Mouse (Mus musculus) olfactory bulb, adult 2 months (tissue): Measurements from ENCODE around the gene Nceh1. TPM values are rescaled to one million over a fixed set of nuclear protein-coding genes. Genes with fewer than 3 reads are reported as not detected.

Experiments used
- H3K27ac ChIP-seq: fragments of 200-500 bp; 2 replicates; pipeline ENCODE4 v1.5.1; 2012; ENCODE audit warnings: low read depth, low read length; ENCODE audit not compliant: insufficient read depth
- H3K4me1 ChIP-seq: fragments of 200-500 bp; 2 replicates; pipeline ENCODE4 v1.6.1; 2012; ENCODE audit warnings: low read length; ENCODE audit not compliant: control insufficient read depth, insufficient read depth
- H3K4me3 ChIP-seq: fragments of 200-500 bp; 2 replicates; pipeline ENCODE4 v1.5.1; 2012; ENCODE audit warnings: mild to moderate bottlenecking, low read depth, low read length, moderate library complexity; ENCODE audit not compliant: insufficient read depth
- CTCF ChIP-seq: fragments of 200-500 bp; IDR thresholded peaks from 2 replicates; pipeline ENCODE4 v1.5.1; 2012; ENCODE audit warnings: low read depth, mild to moderate bottlenecking, low read length, moderate library complexity; ENCODE audit not compliant: insufficient read depth
- POLR2A ChIP-seq: fragments of 200-500 bp; IDR thresholded peaks from 2 replicates; pipeline ENCODE4 v1.6.1; 2012; ENCODE audit warnings: mild to moderate bottlenecking, low read depth, low read length, moderate library complexity; ENCODE audit not compliant: insufficient read depth
- WGBS: fragments of 180-500 bp; shearing (Covaris S2); methylation state at CpG from one replicate; pipeline ENCODE4 v1.1.7; 2018; 5-methylcytosine and 5-hydroxymethylcytosine counted together
- polyA plus RNA-seq: library from polyadenylated mRNA; stranded (reverse); fragments of >200 nt; gene quantifications from 2 replicates; pipeline ENCODE4 v1.2.4, GENCODE M21; 2012; ENCODE audit warnings: low replicate concordance; ENCODE audit not compliant: missing spikeins, insufficient read depth, insufficient read length

Gene Nceh1
- polyA plus RNA-seq, 1 experiment = not detected

DNA sequence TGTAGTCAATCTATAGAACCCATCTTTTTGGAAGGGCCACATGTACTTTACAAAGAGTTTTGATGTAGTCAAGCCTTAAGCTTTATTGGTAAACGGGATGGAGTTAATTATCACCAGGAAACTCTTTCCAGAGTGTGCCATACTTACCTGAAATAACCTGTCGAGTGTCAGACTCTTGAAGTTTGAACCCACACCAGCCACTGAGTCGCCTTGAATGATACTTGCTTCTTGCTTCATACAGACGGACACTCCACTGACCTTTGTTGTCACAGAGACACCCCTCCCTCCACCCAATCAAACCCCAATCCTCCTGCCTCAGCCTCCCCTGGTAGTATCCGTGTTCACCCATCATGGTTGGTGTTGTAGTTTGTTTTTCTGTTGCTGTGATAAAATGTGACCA lies 55.8 kb downstream of the Nceh1 start:
- H3K4me1 ChIP-seq = no peaks in the 10 kb centered on the region
- no peak overlapping the region for H3K27ac ChIP-seq
- WGBS = 91% methylated on average over 5 of the region's 5 CpGs
- no peak overlapping the region for H3K4me3 ChIP-seq
- TF ChIP-seq CTCF (no peak), POLR2A (no peak)

DNA sequence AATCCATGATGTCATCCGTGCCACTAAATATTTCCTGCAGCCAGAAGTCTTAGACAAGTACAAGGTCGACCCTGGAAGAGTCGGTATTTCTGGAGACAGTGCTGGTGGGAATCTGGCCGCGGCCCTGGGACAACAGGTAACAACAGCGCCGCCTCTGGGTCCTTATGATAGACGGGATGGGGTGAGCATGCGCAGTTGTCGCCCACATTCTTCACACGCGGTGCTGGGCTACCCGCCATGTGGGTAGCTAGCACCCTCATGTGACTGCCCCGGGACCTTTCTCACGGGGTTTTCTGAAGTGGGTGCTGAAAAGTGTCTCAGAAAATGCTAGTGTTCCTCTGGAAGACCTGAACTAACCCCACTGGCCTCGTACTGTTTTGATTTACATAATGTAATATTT lies 56.8 kb downstream of the Nceh1 start:
- Histone ChIP-seq H3K4me1 (no peaks in the 10 kb centered on the region), H3K4me3 (no peak overlapping the region), H3K27ac (no peak overlapping the region)
- WGBS = 93% methylated on average over 16 of the region's 16 CpGs
- no peak for TF ChIP-seq POLR2A
- TF ChIP-seq CTCF = no peak

DNA sequence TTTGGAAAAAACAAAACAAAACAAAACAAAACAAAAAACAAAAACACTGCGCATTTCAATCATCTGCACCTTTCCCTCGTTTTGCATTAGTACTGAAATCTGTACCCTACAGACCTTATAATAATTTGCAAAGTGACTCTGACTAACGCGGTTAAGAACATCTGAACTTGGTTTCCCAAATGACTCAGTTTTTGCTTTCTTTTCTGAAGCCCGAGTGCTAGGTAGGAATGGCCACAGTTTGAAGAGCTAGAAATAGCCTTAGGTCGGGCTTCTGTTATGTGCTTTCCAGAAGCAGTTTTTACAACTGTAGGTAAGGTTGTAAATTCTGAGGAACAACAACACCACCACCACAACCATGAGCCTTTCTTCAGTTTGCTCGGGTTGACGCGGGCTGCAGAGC lies 59.1 kb downstream of the Nceh1 start:
- TF ChIP-seq POLR2A (no peak), CTCF (no peak)
- no peak overlapping the region for H3K27ac ChIP-seq
- 91% methylated on average over 9 of the region's 9 CpGs for WGBS
- H3K4me3 ChIP-seq = no peak overlapping the region
- H3K4me1 ChIP-seq = no peaks in the 10 kb centered on the region

DNA sequence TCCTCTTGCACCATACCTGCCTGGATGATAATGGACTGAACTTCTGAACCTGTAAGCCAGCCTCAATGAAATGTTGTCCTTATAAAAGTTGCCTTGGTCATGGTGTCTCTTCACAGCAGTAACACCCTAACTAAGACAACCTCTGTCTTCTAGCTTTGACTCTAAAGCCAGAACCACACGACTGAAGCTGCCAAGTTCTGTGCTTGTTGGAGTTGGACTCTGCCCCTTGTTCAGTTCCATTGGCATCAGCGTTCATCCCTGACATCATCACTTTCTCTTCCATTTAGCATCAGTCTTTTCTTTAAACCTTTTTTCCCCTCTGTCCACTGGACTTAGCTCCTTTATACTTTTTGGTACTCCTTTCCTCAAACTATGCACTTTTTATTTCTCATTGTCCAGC lies 63.4 kb downstream of the Nceh1 start:
- WGBS = 81% methylated on average over 2 of the region's 2 CpGs
- H3K4me1 ChIP-seq = no peaks in the 10 kb centered on the region
- no peak overlapping the region for H3K4me3 ChIP-seq
- no peak overlapping the region for H3K27ac ChIP-seq
- TF ChIP-seq POLR2A (no peak), CTCF (no peak)

DNA sequence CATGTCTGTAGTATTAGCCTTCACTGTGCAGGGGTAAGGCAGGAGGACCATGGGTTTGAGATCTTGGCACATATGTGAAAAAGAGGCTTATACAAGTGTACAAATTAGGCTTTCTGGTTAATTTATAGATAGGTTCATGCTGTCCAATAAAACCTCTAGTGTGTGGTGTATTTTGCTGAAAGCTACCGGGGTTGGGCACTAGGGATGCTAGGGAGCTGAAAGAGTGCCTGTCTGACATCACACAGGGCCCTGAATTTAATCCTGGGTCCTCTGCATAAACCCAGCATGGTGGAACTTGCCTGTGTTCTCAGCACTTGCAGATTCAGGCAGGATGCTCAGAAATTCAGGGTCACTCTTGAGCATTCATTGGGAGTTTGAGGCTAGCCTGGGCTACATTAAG lies 65.0 kb downstream of the Nceh1 start:
- Histone ChIP-seq H3K4me1 (no peaks in the 10 kb centered on the region), H3K4me3 (no peak overlapping the region), H3K27ac (no peak overlapping the region)
- TF ChIP-seq POLR2A = no peak
- no peak for TF ChIP-seq CTCF
- 65% methylated on average over 1 of the region's 1 CpGs for WGBS

DNA sequence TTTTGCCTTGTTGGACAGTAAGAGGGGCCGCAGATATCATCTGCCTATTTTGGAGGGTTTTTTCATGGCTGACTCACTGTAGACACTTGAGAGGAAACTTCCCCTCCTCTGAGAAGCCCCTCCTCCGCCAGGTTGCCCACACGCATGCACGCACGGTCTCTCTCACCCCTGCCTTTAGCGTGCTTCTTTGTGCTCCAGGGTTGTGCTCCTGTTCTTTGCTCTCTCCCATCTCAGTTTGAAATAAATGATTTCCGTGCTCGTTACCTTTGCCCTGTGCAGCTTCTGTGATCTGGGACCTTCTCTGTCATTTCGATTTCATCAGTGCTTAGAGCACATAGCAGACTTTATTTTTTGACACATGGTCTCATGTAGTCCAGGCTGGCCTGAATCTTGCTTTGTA lies 66.3 kb downstream of the Nceh1 start:
- H3K4me1 ChIP-seq = no peaks in the 10 kb centered on the region
- H3K4me3 ChIP-seq = no peak overlapping the region
- 91% methylated on average over 9 of the region's 9 CpGs for WGBS
- H3K27ac ChIP-seq = no peak overlapping the region
- TF ChIP-seq CTCF (no peak), POLR2A (no peak)

DNA sequence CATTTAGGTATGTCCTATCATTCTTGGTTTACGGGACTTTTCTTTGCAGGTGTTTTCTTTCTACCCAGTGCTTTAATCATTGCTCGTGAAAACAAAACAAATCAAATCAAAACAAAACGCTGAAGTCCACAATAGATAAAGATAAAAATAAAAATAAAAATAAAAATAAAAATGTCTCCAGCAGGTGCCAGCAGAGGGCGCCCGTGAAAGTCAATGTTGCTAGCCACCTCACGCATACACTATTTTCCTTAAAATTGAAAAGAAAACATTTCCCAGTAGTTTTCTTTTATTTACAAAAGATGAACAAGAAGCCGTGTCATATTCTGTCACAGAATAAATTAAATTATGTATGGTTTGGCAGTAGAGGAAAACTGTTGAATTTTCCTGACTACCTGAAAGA lies 68.2 kb downstream of the Nceh1 start:
- WGBS = 39% methylated on average over 7 of the region's 7 CpGs
- no peak for TF ChIP-seq CTCF
- TF ChIP-seq POLR2A = no peak
- H3K27ac ChIP-seq = no peak overlapping the region
- no peaks in the 10 kb centered on the region for H3K4me1 ChIP-seq
- H3K4me3 ChIP-seq = no peak overlapping the region

DNA sequence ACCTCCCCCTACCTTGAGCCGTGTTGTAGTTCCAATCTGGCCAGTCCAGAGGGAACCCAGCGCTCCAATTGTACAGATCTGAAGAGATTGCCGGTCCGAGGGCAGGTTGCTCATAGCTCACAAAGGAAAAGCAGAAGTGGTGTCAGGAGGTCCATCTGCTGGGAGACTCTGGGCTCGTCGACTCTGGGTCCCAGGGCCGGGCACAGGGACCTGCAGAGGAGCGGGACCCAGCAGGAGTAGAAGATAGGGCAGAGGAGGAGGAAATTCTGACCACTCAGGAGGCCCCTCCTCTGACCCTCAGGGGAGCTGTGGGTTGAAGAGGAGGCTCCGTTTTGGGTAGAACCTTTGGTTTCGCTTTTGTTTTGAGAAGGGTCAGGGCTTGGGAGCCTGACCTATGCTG lies 75.7 kb downstream of the Nceh1 start:
- TF ChIP-seq POLR2A (no peak), CTCF (no peak)
- no peak overlapping the region for H3K27ac ChIP-seq
- H3K4me1 ChIP-seq = no peaks in the 10 kb centered on the region
- WGBS = 92% methylated on average over 10 of the region's 10 CpGs
- H3K4me3 ChIP-seq = no peak overlapping the region

DNA sequence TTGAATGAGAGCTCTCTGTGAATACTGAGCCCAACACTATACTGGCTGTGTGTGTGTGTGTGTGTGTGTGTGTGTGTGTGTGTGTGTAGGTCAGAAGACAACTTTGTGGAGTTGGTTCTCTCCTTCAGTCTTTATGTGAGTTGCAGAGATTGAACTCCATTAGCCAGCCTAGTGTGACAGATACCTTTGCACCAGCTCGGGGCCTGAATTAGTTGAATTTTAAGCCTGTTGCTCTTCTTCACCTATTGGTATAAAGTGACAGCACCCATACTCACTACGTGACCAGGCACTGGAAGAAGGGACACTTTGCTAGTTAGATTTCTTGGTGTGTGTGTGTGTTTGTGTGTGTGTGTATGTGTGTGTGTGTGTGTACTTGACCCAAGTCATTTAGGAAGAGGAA lies 77.6 kb downstream of the Nceh1 start:
- Histone ChIP-seq H3K4me3 (no peak overlapping the region), H3K4me1 (no peaks in the 10 kb centered on the region), H3K27ac (no peak overlapping the region)
- WGBS = 98% methylated on average over 2 of the region's 2 CpGs
- TF ChIP-seq POLR2A = no peak
- no peak for TF ChIP-seq CTCF

DNA sequence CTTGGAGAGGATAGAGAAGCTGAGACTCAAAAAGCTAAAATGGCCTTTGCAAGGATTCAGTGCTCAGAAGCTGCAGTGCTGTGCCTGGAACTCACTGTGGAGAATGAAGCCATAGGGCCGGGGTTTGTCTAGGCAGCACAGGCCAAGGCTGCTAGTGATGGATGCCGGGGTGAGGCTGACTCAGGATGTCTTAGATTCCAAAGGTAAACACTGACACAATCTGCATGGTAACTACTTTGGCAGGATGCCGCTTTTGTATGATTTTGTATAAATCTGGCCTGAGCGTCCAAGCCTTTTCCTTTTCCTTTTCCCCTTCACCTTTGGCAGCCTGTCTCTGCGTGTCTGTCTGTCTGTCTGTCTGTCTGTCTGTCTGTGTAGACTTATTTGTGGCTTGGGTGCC lies 84.6 kb downstream of the Nceh1 start:
- no peak overlapping the region for H3K27ac ChIP-seq
- no peaks in the 10 kb centered on the region for H3K4me1 ChIP-seq
- TF ChIP-seq CTCF (no peak), POLR2A (no peak)
- no peak overlapping the region for H3K4me3 ChIP-seq
- 91% methylated on average over 5 of the region's 5 CpGs for WGBS
